Mouse (Mus musculus): ENCODE measurements around the gene Zfp626.

GRCm38 (mm10) chr7:27859301-27860251, 52.6 kb downstream of the Zfp626 start:
- no peak for TF ChIP-seq POLR2A (IDR thresholded peaks at IDR 0.05; ENCODE audit: insufficient read length, low read depth)
- no peak for TF ChIP-seq TCF12 (IDR thresholded peaks at IDR 0.05; ENCODE audit: insufficient read depth, poor library complexity, severe bottlenecking)
- TF ChIP-seq MYOD1 (IDR thresholded peaks at IDR 0.05; ENCODE audit: control insufficient read depth in 1 of 3, insufficient read length in 2 of 3, low read depth in 2 of 3) = no peak
- no peak for TF ChIP-seq POLR2AphosphoS2 (IDR thresholded peaks at IDR 0.05; ENCODE audit: insufficient read length, low read depth)
- TF ChIP-seq E2F4 (IDR thresholded peaks at IDR 0.05; ENCODE audit: insufficient read depth) = no peak
- TF ChIP-seq MAX (IDR thresholded peaks at IDR 0.05; ENCODE audit: low read depth) = no peak
- TF ChIP-seq USF1 (IDR thresholded peaks at IDR 0.05; ENCODE audit: low read depth) = no peak
- no peak for TF ChIP-seq REST (IDR thresholded peaks at IDR 0.05; ENCODE audit: insufficient read depth, insufficient read length)
- no peak for TF ChIP-seq CEBPB (IDR thresholded peaks at IDR 0.05; ENCODE audit: insufficient read depth, poor library complexity, severe bottlenecking)
- no peak for TF ChIP-seq TCF3 (IDR thresholded peaks at IDR 0.05; ENCODE audit: insufficient read length, low read depth)
- no peak for TF ChIP-seq MYOG (IDR thresholded peaks at IDR 0.05; ENCODE audit: control insufficient read depth in 1 of 3, insufficient read depth in 1 of 3, insufficient read length in 2 of 3, low read depth in 2 of 3)

Data from myocyte (in vitro differentiated cells).